Mouse (Mus musculus) ES-Bruce4 (cell line): Measurements from ENCODE around the gene Usp3.

ENCODE experiments used
- CTCF ChIP-seq: IDR thresholded peaks from one replicate; pipeline ENCODE4 v1.8.1; 2011; ENCODE audit warnings: low read depth, low read length
- EP300 ChIP-seq: IDR thresholded peaks from 2 replicates; pipeline ENCODE4 v1.6.1; 2011; ENCODE audit warnings: low read depth, low read length; ENCODE audit not compliant: insufficient read depth
- POLR2A ChIP-seq: IDR thresholded peaks from one replicate; pipeline ENCODE4 v1.8.1; 2011; ENCODE audit warnings: low read length; ENCODE audit not compliant: insufficient read depth

- TF ChIP-seq POLR2A (no peak), CTCF (no peak), EP300 (no peak)
These were observed 22.2 kb upstream of the Usp3 start for GRCm38 (mm10) chr9:66615141-66615540.
